Mouse (Mus musculus) liver, embryonic 16.5 days (tissue): ENCODE results near the gene Arhgap22. TPM values are rescaled to one million over a fixed set of nuclear protein-coding genes. Genes with fewer than 3 reads are reported as not detected.

Source experiments
- ATAC-seq: fragments of 200-750 bp; cut with Nextera tagmentation; 2 replicates; pipeline ENCODE4 v1.8.0; 2017; ENCODE audit warnings: low read depth, mild to moderate bottlenecking, moderate number of reproducible peaks, moderate library complexity
- H3K27ac ChIP-seq: fragments of 300-500 bp; sonication (generic); 2 replicates; pipeline ENCODE4 v1.5.1; 2014; ENCODE audit warnings: mild to moderate bottlenecking, low read length
- H3K27me3 ChIP-seq: fragments of 300-500 bp; sonication (generic); 2 replicates; pipeline ENCODE4 v1.6.1; 2014; ENCODE audit warnings: low read depth, low read length, mixed read lengths; ENCODE audit not compliant: control insufficient read depth, insufficient read depth
- H3K36me3 ChIP-seq: fragments of 300-500 bp; sonication (generic); 2 replicates; pipeline ENCODE4 v1.6.1; 2014; ENCODE audit warnings: mild to moderate bottlenecking; ENCODE audit not compliant: control insufficient read depth, insufficient read depth
- H3K4me1 ChIP-seq: fragments of 300-500 bp; sonication (generic); 2 replicates; pipeline ENCODE4 v1.6.1; 2014; ENCODE audit warnings: low read depth, low read length, mixed read lengths; ENCODE audit not compliant: control insufficient read depth
- H3K4me2 ChIP-seq: fragments of 300-500 bp; sonication (generic); 2 replicates; pipeline ENCODE4 v1.6.1; 2014; ENCODE audit warnings: low read depth, low read length, mixed read lengths
- H3K4me3 ChIP-seq: fragments of 300-500 bp; sonication (generic); 2 replicates; pipeline ENCODE4 v1.5.1; 2014; ENCODE audit warnings: low read depth, mild to moderate bottlenecking, low read length
- H3K9ac ChIP-seq: fragments of 300-500 bp; sonication (generic); 2 replicates; pipeline ENCODE4 v1.6.1; 2014; ENCODE audit warnings: low read depth, low read length
- H3K9me3 ChIP-seq: fragments of 300-500 bp; sonication (generic); replicated peaks from 2 replicates; pipeline ENCODE4 v1.6.1; 2016; ENCODE audit warnings: low read length; ENCODE audit not compliant: control insufficient read depth
- WGBS: fragments of 180-500 bp; shearing (Covaris S2); extraction: QIAGEN DNeasy Blood & Tissue Kit; methylation state at CpG from one replicate; pipeline ENCODE4 v1.1.7; 2014; ENCODE audit not compliant: insufficient replicate concordance; 5-methylcytosine and 5-hydroxymethylcytosine counted together
- polyA plus RNA-seq: library from polyadenylated mRNA; unstranded; fragments of >200 nt; fragmentation: Nextera tagmentation; extraction: Ambion mirVana; gene quantifications from 2 replicates; pipeline ENCODE4 v1.2.1, GENCODE M21; 2015

Gene Arhgap22
- polyA plus RNA-seq, 1 experiment from 2014 or later, result 4.1 TPM

DNA sequence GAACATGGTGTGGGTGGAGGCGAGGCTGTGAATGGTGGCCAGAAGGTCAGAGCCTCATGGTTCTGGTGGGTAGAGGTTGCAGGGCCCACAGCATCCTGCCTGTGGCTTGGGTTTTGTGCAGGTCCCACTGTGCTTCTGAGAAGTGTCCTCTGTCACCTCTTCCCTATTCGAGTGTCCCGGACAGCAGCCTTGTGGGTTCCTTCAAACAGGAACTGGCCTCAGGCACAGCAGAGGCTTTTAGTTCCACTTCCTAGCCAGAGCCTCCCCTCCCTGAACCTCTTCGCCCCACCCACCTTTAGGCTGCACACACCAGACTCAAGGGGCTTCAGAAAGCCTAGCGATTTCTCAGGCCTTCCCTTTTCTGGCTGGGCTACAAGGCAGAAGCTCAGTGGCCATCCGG is 110.7 kb downstream of the Arhgap22 start:
- Histone ChIP-seq H3K4me2 (no peak overlapping the region), H3K27ac (no peak overlapping the region), H3K36me3 (no peaks in the 10 kb centered on the region), H3K4me1 (no peaks in the 10 kb centered on the region; the same call in none of the 2 replicates), H3K9ac (no peak overlapping the region), H3K9me3 (no peaks in the 10 kb centered on the region), H3K27me3 (peaks cover 19% of the 10 kb centered on the region), H3K4me3 (no peak overlapping the region)
- ATAC-seq, result 0 out of 2 replicates have a peak, but pooled peaks have one; percentile 17
- WGBS, result 19% methylated on average over 6 of the region's 6 CpGs

DNA sequence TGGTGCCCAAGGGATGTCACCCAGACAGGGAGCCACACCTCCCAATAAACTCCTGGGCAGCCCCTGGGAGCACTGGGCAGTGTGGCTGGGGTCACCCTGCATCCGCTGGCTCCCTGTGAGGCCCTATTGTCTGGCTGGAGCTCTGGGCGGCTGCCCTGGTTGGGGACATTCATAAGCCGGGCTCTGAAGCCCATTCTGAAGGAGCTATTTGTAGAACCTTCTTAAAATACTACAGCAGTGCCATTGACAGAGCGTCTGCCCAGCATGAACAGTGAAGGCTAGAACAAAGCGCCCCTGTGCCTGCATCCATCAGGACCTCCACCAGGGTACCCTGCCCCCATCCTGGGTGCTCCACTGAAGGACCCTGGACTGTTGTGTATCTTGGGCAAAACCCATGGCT is 114.5 kb downstream of the Arhgap22 start:
- WGBS, result 67% methylated on average over 5 of the region's 5 CpGs
- Histone ChIP-seq H3K4me2 (no peak overlapping the region), H3K27me3 (no peaks in the 10 kb centered on the region), H3K27ac (no peak overlapping the region), H3K4me3 (no peak overlapping the region), H3K36me3 (no peaks in the 10 kb centered on the region), H3K9ac (no peak overlapping the region), H3K4me1 (no peaks in the 10 kb centered on the region), H3K9me3 (no peaks in the 10 kb centered on the region)
- no peak for ATAC-seq

DNA sequence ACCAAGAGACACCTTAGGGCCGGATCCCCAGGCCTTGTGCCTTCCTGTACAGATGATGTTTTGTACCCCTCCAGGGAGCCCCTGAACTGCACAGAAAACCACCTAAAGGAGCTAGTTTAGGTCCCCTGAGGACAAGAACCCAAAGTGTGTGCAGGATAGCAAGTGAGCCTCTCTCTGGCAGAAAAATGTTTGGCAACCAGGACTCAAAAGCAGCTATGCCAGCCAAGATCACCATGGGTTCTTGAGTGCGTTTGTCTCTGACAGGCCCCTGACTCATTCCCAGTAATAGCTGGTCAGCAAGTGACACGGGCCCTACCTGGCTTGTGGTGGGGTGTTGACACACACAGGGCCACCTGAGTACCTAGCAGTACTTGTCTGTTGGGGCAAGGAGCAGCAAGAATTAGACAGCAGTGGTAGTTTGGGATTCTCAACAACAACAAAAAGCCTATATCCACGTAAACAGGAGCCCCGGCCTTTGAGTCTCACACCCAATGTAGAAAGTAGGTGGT is 115.5 kb downstream of the Arhgap22 start:
- H3K9me3 ChIP-seq, result no peaks in the 10 kb centered on the region
- no peak overlapping the region for H3K9ac ChIP-seq
- no peak overlapping the region for H3K27ac ChIP-seq
- ATAC-seq, result no peak
- 66% methylated on average over 5 of the region's 5 CpGs for WGBS
- no peaks in the 10 kb centered on the region for H3K4me1 ChIP-seq
- no peak overlapping the region for H3K4me2 ChIP-seq
- H3K4me3 ChIP-seq, result no peak overlapping the region
- H3K27me3 ChIP-seq, result no peaks in the 10 kb centered on the region
- no peaks in the 10 kb centered on the region for H3K36me3 ChIP-seq

DNA sequence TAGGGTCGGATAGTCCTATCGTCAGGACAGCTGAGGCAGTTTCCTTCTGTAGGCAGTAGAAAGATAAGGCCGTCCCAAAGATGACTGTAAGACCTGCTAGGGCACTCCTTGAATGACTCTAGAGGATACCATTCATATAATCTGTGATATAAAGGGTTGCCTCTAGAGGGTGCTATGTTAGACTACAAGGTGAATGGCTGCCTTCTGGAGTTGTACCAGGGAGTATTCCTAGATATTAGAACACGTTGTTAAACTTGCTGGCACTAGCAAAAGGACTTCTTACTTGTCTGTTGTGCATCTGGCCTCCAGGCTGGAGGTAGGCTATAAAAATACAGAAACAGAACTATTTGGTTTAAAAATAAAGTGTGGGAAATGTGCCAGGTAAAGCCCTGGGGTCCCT is 117.2 kb downstream of the Arhgap22 start:
- 29% methylated on average over 4 of the region's 4 CpGs for WGBS
- no peak overlapping the region for H3K4me2 ChIP-seq
- no peaks in the 10 kb centered on the region; the same call in none of the 2 replicates for H3K4me1 ChIP-seq
- H3K27me3 ChIP-seq, result no peaks in the 10 kb centered on the region
- ATAC-seq, result no peak
- H3K36me3 ChIP-seq, result no peaks in the 10 kb centered on the region
- H3K9me3 ChIP-seq, result no peaks in the 10 kb centered on the region
- H3K27ac ChIP-seq, result no peak overlapping the region
- no peak overlapping the region for H3K4me3 ChIP-seq
- H3K9ac ChIP-seq, result no peak overlapping the region

DNA sequence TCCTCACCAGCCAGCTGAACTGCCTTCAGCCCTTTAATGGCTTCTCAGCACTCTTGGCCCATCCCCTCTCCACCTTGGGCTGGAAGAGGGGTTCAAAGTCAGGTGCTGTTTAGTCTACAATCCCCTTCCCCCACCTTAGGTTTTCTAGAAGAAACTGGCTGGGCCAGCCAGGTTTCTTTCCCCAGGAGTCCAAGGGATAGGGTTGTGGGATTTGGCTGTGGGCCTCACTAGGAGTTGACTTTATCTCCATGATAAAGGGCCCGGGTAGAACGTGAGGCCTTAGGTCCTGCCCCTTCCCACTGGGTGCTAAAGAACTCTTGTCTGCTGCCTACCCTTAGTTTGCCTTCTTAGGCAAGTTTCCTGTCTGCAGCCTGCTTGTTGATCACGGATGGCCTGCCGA is 117.8 kb downstream of the Arhgap22 start:
- no peak overlapping the region for H3K9ac ChIP-seq
- no peak for ATAC-seq
- no peaks in the 10 kb centered on the region for H3K36me3 ChIP-seq
- no peaks in the 10 kb centered on the region; the same call in none of the 2 replicates for H3K4me1 ChIP-seq
- H3K9me3 ChIP-seq, result no peaks in the 10 kb centered on the region
- no peak overlapping the region for H3K27ac ChIP-seq
- H3K27me3 ChIP-seq, result no peaks in the 10 kb centered on the region
- WGBS, result 60% methylated on average over 4 of the region's 4 CpGs
- H3K4me3 ChIP-seq, result no peak overlapping the region
- H3K4me2 ChIP-seq, result no peak overlapping the region

DNA sequence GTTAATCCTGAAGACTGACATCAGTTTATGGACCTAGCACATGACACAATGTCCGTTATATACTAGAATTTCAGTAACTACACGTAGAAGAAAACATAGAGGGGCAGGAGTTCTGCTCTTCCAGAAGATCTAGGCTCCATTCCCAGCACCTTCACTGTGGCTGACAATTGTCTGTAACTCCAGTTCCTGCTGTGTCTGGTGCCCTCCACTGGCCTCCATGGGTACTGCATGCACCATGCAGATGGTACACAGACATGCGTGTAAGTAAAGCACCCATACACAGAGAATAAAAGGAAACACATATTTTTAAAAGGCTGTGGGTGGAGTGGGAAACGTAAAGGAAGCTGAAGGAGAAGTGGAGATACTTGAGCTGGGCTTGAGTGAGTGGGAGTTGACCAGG is 120.0 kb downstream of the Arhgap22 start:
- Histone ChIP-seq H3K4me2 (no peak overlapping the region), H3K9me3 (no peaks in the 10 kb centered on the region), H3K27me3 (no peaks in the 10 kb centered on the region), H3K9ac (no peak overlapping the region), H3K36me3 (no peaks in the 10 kb centered on the region), H3K4me3 (no peak overlapping the region), H3K27ac (no peak overlapping the region), H3K4me1 (no peaks in the 10 kb centered on the region; the same call in none of the 2 replicates)
- ATAC-seq, result no peak
- WGBS, result 50% methylated on average over 4 of the region's 4 CpGs

DNA sequence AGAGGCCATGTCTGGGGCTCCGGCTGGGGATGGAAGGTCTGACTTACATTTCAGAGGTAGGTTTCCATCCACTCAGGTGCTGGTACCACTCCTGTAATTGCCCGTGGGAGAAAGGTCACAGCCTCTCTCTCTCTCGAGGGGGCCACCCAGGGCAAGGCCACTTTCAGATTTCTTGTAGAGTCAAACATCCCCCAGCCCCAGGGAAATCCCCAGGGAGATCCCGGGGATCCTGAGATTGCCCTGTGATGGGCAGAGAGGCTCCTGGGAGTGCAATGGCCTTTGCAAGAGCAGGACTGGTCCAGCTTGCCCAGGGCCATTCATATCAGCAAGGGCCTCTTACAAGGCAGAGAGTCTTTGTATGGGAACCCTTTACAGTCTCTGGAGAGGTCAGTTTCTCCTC is 120.6 kb downstream of the Arhgap22 start:
- no peaks in the 10 kb centered on the region for H3K27me3 ChIP-seq
- H3K9ac ChIP-seq, result no peak overlapping the region
- ATAC-seq, result no peak
- no peaks in the 10 kb centered on the region; the same call in none of the 2 replicates for H3K4me1 ChIP-seq
- H3K4me2 ChIP-seq, result no peak overlapping the region
- WGBS, result 48% methylated on average over 4 of the region's 4 CpGs
- H3K9me3 ChIP-seq, result no peaks in the 10 kb centered on the region
- no peak overlapping the region for H3K4me3 ChIP-seq
- no peak overlapping the region for H3K27ac ChIP-seq
- H3K36me3 ChIP-seq, result no peaks in the 10 kb centered on the region

DNA sequence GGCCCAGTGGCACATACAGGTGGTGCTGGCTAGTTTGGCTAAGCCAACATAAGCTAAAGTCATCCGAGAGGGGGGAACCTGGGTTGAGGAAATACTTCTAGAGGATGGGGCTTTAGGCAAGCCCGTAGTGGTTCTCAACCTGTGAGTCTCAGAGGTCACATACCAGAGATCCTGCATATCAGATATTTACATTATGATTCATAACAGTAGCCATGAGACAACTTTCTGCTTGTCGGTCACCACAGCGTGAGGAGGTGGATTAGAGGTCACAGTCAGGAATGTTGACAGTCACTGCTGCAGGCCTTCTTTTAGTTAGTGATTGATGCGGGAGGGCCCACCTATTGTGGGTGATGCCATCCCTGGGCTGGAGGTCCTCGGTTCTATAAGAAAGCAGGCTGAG is 121.9 kb downstream of the Arhgap22 start:
- Histone ChIP-seq H3K4me3 (no peak overlapping the region), H3K9ac (no peak overlapping the region), H3K9me3 (no peaks in the 10 kb centered on the region), H3K27ac (no peak overlapping the region), H3K4me2 (no peak overlapping the region), H3K4me1 (no peaks in the 10 kb centered on the region; the same call in none of the 2 replicates), H3K36me3 (no peaks in the 10 kb centered on the region), H3K27me3 (no peaks in the 10 kb centered on the region)
- no peak for ATAC-seq
- 47% methylated on average over 6 of the region's 6 CpGs for WGBS

DNA sequence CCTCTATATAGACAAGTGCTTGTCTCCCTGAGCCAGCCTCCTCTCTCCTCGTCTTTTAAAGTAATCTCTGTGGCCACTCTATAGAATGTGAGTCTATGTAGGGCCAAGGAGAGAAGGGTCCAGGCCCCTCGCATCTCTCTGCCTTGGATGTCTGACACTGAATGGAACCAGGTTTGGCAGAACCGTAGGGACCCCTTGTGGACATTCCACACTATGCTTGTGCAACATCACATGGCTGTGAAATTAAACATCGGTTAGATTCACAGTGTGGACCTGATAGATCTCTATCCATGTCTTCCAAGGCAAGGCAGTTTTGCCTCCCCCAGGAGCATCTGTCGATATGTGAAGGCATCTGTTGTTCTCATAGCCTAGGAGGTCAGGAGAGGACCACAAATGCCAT is 124.9 kb downstream of the Arhgap22 start:
- WGBS, result 50% methylated on average over 5 of the region's 5 CpGs
- no peak for ATAC-seq

More for the DNA sequence above, 124.9 kb downstream of the Arhgap22 start:
- no peak overlapping the region for H3K27ac ChIP-seq
- no peak overlapping the region for H3K4me3 ChIP-seq
- no peak overlapping the region for H3K9ac ChIP-seq
- no peaks in the 10 kb centered on the region for H3K36me3 ChIP-seq
- H3K4me1 ChIP-seq, result no peaks in the 10 kb centered on the region; the same call in none of the 2 replicates
- no peak overlapping the region for H3K4me2 ChIP-seq
- no peaks in the 10 kb centered on the region for H3K27me3 ChIP-seq
- H3K9me3 ChIP-seq, result no peaks in the 10 kb centered on the region
